Mouse (Mus musculus) layer of hippocampus, adult 2 months (tissue): ENCODE measurements around the gene Hist1h4d. TPM values are rescaled to one million over a fixed set of nuclear protein-coding genes. Genes with fewer than 3 reads are reported as not detected.

Source experiments
- DNase-seq, 2 experiments: peaks; one replicate each; pipeline ENCODE4 v3.0.0; 2022; ENCODE audit warnings: low spot score in 2 of 2
- H3K27ac ChIP-seq: fragments of 200-600 bp; 2 replicates; pipeline ENCODE4 v1.8.1; 2022
- H3K4me3 ChIP-seq: fragments of 200-600 bp; 2 replicates; pipeline ENCODE4 v1.8.1; 2022; ENCODE audit warnings: mild to moderate bottlenecking
- CTCF ChIP-seq: fragments of 200-600 bp; conservative IDR thresholded peaks from 2 replicates; pipeline ENCODE4 v1.8.1; 2022; ENCODE audit warnings: antibody characterized with exemption, mild to moderate bottlenecking, moderate library complexity
- total RNA-seq, 2 experiments: library from RNA; stranded (reverse); gene quantifications; 2 replicates each; pipeline ENCODE4 v1.2.3; 2021

The Hist1h4d gene
- total RNA-seq, 2 experiments from 2014 or later, result 140 to 146 TPM

- peak; percentile 96 for TF ChIP-seq CTCF
- DNase-seq, result peak; percentile 76 to 79
- H3K27ac ChIP-seq, result no peak overlapping the region
- no peak overlapping the region for H3K4me3 ChIP-seq
These were observed 16.6 kb downstream of the Hist1h4d start for GRCm38 (mm10) chr13:23597957-23598356.

GRCm38 (mm10) chr13:23603182-23603699 is 21.8 kb downstream of the Hist1h4d start:
- no peak overlapping the region for H3K4me3 ChIP-seq
- TF ChIP-seq CTCF, result no peak

GRCm38 (mm10) chr13:23604452-23604851 is 23.1 kb downstream of the Hist1h4d start:
- TF ChIP-seq CTCF, result no peak
- Histone ChIP-seq H3K27ac (no peak overlapping the region), H3K4me3 (no peak overlapping the region)
- DNase-seq, result no peak

More at GRCm38 (mm10) chr13:23603182-23603699, 21.8 kb downstream of the Hist1h4d start:
- H3K27ac ChIP-seq, result no peak overlapping the region
- no peak for DNase-seq

GRCm38 (mm10) chr13:23605052-23605451 is 23.7 kb downstream of the Hist1h4d start:
- H3K27ac ChIP-seq, result no peak overlapping the region
- no peak for TF ChIP-seq CTCF

GRCm38 (mm10) chr13:23609209-23609608 is 27.8 kb downstream of the Hist1h4d start:
- Histone ChIP-seq H3K4me3 (no peak overlapping the region), H3K27ac (no peak overlapping the region)
- no peak for DNase-seq
- TF ChIP-seq CTCF, result no peak

More at GRCm38 (mm10) chr13:23605052-23605451, 23.7 kb downstream of the Hist1h4d start:
- no peak overlapping the region for H3K4me3 ChIP-seq
- DNase-seq, result no peak

- Histone ChIP-seq H3K4me3 (no peak overlapping the region), H3K27ac (no peak overlapping the region)
- DNase-seq, result no peak
- TF ChIP-seq CTCF, result no peak
These were observed 28.4 kb downstream of the Hist1h4d start for GRCm38 (mm10) chr13:23609844-23610243.

GRCm38 (mm10) chr13:23610393-23610792 is 29.0 kb downstream of the Hist1h4d start:
- H3K27ac ChIP-seq, result no peak overlapping the region
- no peak for TF ChIP-seq CTCF
- no peak for DNase-seq
- H3K4me3 ChIP-seq, result no peak overlapping the region

- Histone ChIP-seq H3K27ac (no peak overlapping the region), H3K4me3 (no peak overlapping the region)
- DNase-seq, result no peak
- TF ChIP-seq CTCF, result no peak
These were observed 30.2 kb downstream of the Hist1h4d start for GRCm38 (mm10) chr13:23611638-23612037.

- Histone ChIP-seq H3K4me3 (peak overlapping the region; percentile 76), H3K27ac (peak overlapping the region; percentile 99)
- TF ChIP-seq CTCF, result no peak
- DNase-seq, result no peak
These were observed 38.8 kb downstream of the Hist1h4d start for GRCm38 (mm10) chr13:23620056-23620732.

GRCm38 (mm10) chr13:23620733-23621531 is 39.5 kb downstream of the Hist1h4d start, which contains the start of gene Hist1h2be:
Hist1h2be (minus strand) TSS chr13:23621124.
- TF ChIP-seq CTCF, result no peak
- DNase-seq, result peak; percentile 50 to 90
- Histone ChIP-seq H3K4me3 (peak within 1 kb of the TSS; percentile 76), H3K27ac (peak within 1 kb of the TSS; percentile 99)

- TF ChIP-seq CTCF, result no peak
- H3K4me3 ChIP-seq, result peak overlapping the region; percentile 76
- H3K27ac ChIP-seq, result peak overlapping the region; percentile 99
- DNase-seq, result peak; percentile 64 to 87
These were observed 40.3 kb downstream of the Hist1h4d start for GRCm38 (mm10) chr13:23621532-23622174.

GRCm38 (mm10) chr13:23622175-23622671 is 40.8 kb downstream of the Hist1h4d start, which contains the start of gene Hist1h1e:
Hist1h1e (minus strand) TSS chr13:23622558.
- peak; percentile 79 to 82 for DNase-seq
- Histone ChIP-seq H3K27ac (peak within 1 kb of the TSS; percentile 99), H3K4me3 (peak within 1 kb of the TSS; percentile 76)
